Mouse (Mus musculus) megakaryocyte, embryonic 14.5 days (primary cell): ENCODE results near the gene Nfic. TPM values are rescaled to one million over a fixed set of nuclear protein-coding genes. Genes with fewer than 3 reads are reported as not detected.

Experiments used
- H3K27me3 ChIP-seq: replicated peaks from 2 replicates; pipeline ENCODE3; 2012; ENCODE audit warnings: inconsistent platforms
- H3K36me3 ChIP-seq: replicated peaks from 2 replicates; pipeline ENCODE3; 2012; ENCODE audit warnings: low read length, inconsistent platforms, mixed read lengths
- H3K4me1 ChIP-seq: 2 replicates; pipeline ENCODE4 v1.6.1; 2012; ENCODE audit warnings: inconsistent platforms
- H3K4me3 ChIP-seq: replicated peaks from 2 replicates; pipeline ENCODE3; 2012; ENCODE audit warnings: moderate library complexity, mild to moderate bottlenecking, inconsistent platforms
- H3K9me3 ChIP-seq: 2 replicates; pipeline ENCODE4 v1.6.1; 2012; ENCODE audit warnings: inconsistent platforms
- FLI1 ChIP-seq: IDR thresholded peaks from 2 replicates; pipeline ENCODE4 v1.6.1; 2012; ENCODE audit warnings: low read length, inconsistent platforms, mixed read lengths
- GATA1 ChIP-seq: IDR thresholded peaks from 3 replicates; pipeline ENCODE4 v1.6.1; 2012; ENCODE audit warnings: mixed read lengths, low read length, inconsistent platforms, borderline replicate concordance
- polyA plus RNA-seq: library from polyadenylated mRNA; stranded (reverse); fragments of >175 nt; gene quantifications from 2 replicates; pipeline ENCODE4 v1.2.3, GENCODE M21; 2012; ENCODE audit warnings: low replicate concordance; ENCODE audit not compliant: insufficient read depth

The Nfic gene
- polyA plus RNA-seq, 1 experiment = 184 TPM

DNA sequence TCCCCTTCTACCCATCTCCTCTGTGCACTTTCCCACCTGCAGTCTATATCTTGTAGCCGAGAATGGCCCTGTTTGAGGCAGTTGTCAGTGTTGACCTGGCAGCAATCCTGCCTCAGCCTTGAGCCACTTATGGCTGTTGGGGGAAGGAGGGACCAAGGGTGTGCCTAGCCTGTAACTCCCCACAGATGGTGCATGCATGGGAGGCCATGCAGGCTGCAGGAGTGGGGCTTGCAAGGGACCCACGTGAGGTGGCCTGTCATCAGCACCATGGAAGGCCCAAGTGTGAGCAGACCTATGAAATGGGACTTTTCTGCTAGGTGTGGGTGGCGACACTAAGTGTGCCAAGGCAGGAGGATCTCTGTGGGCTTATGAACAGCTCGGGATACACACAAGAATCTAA lies 90.4 kb downstream of the Nfic start:
- Histone ChIP-seq H3K27me3 (no peaks in the 10 kb centered on the region), H3K4me3 (peak overlapping the region; percentile 4), H3K9me3 (no peaks in the 10 kb centered on the region), H3K36me3 (peaks cover 100% of the 10 kb centered on the region), H3K4me1 (peaks cover 88% of the 10 kb centered on the region)
- TF ChIP-seq GATA1 = no peak
- no peak for TF ChIP-seq FLI1

DNA sequence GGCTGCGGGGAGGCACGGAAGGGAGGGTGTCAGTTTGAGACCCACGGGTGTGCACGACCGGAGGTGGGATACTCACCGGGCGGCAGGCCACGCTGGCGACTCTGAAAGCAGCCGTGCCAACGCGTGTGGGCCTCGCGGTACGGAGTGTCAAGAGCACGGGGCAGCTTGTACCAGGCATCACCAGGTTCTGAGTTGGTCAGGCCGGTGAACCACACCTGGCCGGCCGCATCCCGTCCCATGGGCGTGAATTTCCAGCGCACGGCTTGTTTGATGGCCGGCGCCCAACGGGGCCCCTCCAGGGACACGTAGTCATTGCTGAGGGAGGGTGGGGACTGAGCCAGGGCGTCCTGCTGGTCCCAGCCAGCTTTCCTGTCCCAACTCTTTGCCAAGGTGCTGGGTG lies 90.8 kb downstream of the Nfic start:
- H3K9me3 ChIP-seq = no peaks in the 10 kb centered on the region
- H3K4me1 ChIP-seq = peaks cover 92% of the 10 kb centered on the region
- H3K4me3 ChIP-seq = no peak overlapping the region
- TF ChIP-seq GATA1 = no peak
- TF ChIP-seq FLI1 = no peak
- H3K36me3 ChIP-seq = peaks cover 100% of the 10 kb centered on the region
- H3K27me3 ChIP-seq = no peaks in the 10 kb centered on the region

DNA sequence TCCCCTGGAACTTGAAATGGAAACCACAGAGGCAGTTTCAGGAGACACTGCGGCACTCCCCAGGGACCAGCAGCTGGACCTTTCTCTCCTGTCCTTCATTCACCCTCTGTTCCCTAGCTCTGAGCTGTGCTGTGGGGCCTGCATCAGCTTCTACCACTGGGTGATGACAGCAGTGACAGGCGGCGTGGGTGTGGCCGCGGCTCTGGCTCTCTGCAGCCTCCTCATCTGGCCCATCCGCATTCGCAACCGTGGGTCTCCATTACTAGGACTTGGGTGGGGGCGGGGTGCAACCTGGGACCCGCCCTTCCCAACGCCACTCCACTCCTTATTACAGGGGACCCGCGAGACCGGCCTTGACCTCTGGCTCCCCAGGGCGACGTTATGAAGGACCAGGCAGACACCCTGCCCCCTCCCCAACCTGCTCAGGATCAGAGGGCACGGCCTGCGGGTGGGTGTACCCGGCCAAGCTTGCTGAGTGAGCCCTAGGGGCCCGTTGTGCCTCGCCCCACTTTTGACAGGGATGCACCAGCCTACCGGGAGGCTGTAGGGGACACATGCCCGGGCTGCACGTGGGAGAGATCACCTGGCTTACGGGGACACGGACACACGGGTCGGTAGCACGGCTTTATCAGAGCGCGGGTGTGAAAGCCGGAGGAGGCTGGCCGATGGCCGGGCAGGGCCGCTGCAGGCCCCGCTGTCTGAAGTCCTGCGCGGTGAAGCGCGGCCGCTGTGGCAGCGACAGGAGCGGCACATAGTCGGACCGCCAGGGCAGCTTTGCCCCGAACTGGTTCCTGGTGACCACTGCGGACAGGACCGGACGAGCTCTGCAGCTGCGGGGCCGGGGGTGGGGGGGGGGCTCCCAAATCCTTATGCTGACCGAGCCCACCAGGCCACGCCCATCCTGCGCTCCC lies 91.7 kb downstream of the Nfic start:
- H3K36me3 ChIP-seq = peaks cover 99% of the 10 kb centered on the region
- peaks cover 95% of the 10 kb centered on the region for H3K4me1 ChIP-seq
- no peak overlapping the region for H3K4me3 ChIP-seq
- TF ChIP-seq FLI1 (no peak), GATA1 (no peak)
- H3K9me3 ChIP-seq = no peaks in the 10 kb centered on the region
- H3K27me3 ChIP-seq = no peaks in the 10 kb centered on the region

DNA sequence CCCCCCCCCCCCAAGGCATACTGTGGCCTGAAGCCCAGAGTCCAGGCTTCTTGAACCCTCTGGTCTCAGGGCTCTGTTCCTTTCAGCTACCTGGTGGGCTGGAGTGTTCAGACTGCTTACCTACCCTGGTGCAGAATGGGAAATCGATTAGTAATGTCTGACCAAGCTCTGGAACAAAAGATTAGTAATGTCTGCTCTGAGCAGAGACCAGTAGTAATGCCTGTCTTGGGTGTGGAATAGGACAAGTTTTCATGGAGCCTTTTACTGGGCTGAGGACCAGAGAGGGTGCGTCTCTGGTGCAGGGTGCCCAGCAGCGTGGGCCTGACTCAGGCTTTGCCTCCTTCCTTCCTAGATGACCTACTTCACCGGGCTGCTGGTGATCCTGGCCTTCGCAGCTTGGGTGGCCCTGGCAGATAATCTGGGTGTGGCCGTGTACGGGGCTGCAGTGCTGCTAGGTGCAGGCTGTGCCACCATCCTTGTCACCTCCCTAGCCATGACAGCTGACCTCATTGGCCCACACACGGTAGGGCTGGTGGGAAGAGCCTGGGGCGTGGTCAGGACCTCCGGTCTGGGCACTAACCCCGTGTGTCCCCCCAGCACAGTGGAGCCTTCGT lies 93.0 kb downstream of the Nfic start:
- peaks cover 95% of the 10 kb centered on the region for H3K4me1 ChIP-seq
- H3K9me3 ChIP-seq = no peaks in the 10 kb centered on the region
- H3K27me3 ChIP-seq = no peaks in the 10 kb centered on the region
- H3K36me3 ChIP-seq = peaks cover 87% of the 10 kb centered on the region
- peak overlapping the region; percentile 28 for H3K4me3 ChIP-seq
- TF ChIP-seq GATA1 = no peak

DNA sequence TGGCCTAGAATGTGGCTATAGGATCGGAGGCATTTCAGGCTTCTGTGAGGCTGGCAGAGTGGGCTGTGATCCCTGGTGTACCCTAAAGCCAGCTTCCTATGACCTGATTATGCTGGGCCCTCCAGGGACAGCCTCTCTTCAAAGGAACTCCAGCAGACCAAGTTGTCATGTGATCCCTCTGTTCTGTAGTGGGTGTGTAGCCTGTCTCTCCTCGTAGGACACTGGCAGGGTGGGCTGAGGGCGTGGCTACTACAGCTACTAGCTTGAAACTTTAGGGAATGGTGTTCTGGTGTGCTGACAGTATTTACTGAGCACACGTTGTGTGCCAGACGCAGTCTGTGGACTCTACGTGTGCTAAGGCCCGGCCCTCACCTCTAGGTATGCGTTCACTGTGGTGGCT lies 94.7 kb downstream of the Nfic start:
- no peaks in the 10 kb centered on the region for H3K27me3 ChIP-seq
- H3K36me3 ChIP-seq = peaks cover 69% of the 10 kb centered on the region
- H3K4me3 ChIP-seq = peak overlapping the region; percentile 81
- peaks cover 91% of the 10 kb centered on the region for H3K4me1 ChIP-seq
- no peaks in the 10 kb centered on the region for H3K9me3 ChIP-seq
- TF ChIP-seq GATA1 (no peak), FLI1 (no peak)

DNA sequence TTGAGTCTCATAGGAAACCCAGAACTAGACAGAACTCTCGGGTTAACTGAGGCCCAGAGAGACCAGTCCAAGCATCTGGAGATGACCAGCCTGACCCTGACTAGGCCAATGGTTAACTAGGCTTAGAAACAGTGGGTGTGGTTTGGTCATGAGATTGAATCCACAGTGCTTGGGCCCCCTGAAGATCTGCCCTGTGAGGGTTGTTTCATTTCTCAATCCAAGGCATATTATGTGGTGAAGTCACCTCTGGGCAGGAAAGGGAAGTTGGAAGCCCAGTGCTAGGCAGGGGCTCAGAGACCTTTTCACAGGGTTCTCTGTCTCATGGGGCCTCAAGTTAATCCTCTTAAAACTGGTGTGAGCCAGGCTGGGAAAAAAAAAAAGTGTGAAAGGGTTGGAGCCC lies 96.6 kb downstream of the Nfic start:
- Histone ChIP-seq H3K4me1 (peaks cover 90% of the 10 kb centered on the region), H3K4me3 (peak overlapping the region; percentile 100), H3K9me3 (no peaks in the 10 kb centered on the region), H3K27me3 (no peaks in the 10 kb centered on the region), H3K36me3 (peaks cover 51% of the 10 kb centered on the region)
- no peak for TF ChIP-seq FLI1
- no peak for TF ChIP-seq GATA1

DNA sequence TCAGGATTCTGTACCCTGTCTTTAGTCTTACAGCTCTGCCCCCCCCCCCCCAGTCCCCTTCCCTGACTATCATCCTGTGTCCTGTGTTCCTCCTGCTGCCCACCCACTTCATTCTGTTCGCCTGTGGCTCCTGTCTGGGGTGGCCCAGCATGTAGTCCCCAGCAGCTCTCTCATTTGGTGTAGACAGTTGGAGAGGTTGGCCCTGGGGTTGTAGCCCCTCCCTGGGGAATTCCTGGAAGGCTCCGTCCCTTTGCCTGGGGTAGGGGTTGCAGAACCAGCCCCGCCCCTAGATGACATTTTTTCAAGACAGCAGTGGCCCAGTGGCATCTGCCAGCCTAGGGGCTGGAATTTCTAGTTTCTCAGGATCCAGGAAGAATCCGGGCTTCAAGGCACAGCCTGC lies 97.2 kb downstream of the Nfic start:
- Histone ChIP-seq H3K4me3 (peak overlapping the region; percentile 100), H3K9me3 (no peaks in the 10 kb centered on the region), H3K27me3 (no peaks in the 10 kb centered on the region), H3K36me3 (peaks cover 44% of the 10 kb centered on the region), H3K4me1 (peaks cover 84% of the 10 kb centered on the region)
- TF ChIP-seq GATA1 = no peak
- TF ChIP-seq FLI1 = no peak

DNA sequence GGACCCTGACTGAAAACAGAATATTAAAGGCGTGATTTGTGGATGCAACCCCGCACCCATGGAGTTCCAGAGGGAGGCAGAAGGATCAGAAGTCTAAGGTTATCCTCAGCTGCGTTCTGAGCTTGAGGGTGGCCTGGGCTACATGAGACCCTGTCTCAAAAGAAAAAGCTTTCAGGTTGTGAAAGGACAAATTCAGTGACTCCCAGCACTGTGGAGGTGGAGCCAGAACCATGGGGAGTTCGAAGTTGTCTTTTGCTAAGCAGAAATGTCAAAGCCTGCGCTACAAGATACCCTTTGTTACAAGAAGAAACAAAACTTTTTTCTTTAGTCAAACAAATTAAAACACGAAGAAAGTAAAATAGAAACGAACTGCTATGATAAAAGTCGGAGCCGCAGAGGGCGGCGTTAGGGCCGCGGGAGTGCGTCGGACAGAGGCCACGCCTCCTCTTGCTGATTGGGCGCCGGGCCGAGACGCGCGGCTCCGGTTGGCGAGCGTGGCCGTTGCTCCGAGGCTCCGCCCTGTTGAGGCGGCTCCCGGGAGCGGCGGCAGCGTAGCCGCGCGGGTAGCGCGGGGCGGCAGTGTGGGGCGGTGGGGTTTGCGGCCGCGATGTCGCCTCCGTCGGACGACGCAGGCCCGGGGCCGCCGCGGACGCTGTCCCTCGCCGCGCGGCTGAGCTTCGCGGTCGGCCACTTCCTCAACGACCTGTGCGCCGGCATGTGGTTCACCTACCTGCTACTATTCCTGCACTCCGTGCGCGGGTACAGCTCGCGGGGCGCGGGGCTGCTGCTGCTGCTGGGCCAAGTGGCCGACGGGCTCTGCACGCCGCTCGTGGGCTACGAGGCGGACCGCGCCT lies 98.2 kb downstream of the Nfic start, which contains the start of gene Mfsd12:
Gene Mfsd12 (plus strand): TSS at position 501 of the 854 bp plus-strand sequence.
- no peaks in the 10 kb centered on the region for H3K9me3 ChIP-seq
- peaks cover 78% of the 10 kb centered on the region for H3K4me1 ChIP-seq
- H3K36me3 ChIP-seq = peaks cover 34% of the 10 kb centered on the region
- no peaks in the 10 kb centered on the region for H3K27me3 ChIP-seq
- no peak for TF ChIP-seq GATA1
- no peak for TF ChIP-seq FLI1
- peak within 1 kb of the TSS; percentile 100 for H3K4me3 ChIP-seq

DNA sequence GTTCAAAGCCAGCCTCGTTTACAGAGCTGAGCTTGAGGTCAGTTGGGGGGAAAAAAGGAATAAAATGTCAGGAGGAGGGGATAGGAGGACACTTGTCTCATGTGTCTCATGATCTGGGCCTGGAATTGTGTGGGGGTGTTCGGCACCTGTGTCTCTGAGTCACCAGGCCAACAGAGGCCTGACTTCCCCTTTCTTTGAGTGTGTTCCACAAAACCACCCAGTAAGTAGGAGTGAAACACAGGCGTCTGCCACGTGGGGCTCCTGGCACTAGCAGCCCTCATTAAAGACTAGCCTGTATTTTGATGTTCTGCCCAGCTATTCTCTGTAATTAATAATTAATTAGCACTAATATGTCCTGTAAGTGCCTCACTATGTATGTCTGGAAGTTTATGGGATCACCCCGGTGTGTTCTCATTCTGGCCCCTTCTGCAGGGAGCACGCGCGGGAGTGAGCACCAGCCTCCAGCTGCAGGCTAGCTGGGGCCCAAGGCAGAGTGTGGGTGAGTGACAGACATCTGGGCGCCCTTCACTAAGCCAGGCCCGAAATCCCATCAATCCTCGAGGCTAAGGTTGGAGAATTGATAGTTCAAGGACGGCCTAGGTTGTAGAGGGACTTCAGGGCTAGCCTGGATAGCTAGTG lies 99.0 kb downstream of the Nfic start:
- Histone ChIP-seq H3K36me3 (peaks cover 27% of the 10 kb centered on the region), H3K4me3 (peak overlapping the region; percentile 100), H3K4me1 (peaks cover 78% of the 10 kb centered on the region), H3K27me3 (no peaks in the 10 kb centered on the region), H3K9me3 (no peaks in the 10 kb centered on the region)
- TF ChIP-seq FLI1 = no peak
- TF ChIP-seq GATA1 = no peak

DNA sequence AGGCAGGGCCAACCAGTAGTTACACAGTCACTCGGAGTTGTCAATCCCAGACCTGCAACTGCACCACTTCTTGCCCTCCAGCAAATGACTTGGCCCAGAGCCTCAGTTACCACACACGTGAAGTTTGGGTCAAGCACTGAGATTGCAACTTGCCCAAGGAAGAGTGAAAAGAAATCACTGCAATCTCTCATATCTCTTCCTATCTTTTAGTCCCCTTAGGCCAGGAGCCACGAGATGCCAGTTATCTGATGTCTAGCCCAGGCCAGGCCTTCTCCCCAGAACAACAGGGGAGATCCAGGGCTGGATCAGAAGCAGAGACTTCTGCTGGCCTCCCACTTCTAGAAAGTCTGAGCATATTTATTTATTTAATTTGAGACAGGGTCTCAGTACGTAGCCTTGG lies 99.9 kb downstream of the Nfic start:
- Histone ChIP-seq H3K4me1 (peaks cover 76% of the 10 kb centered on the region), H3K4me3 (no peak overlapping the region), H3K27me3 (no peaks in the 10 kb centered on the region), H3K36me3 (peaks cover 17% of the 10 kb centered on the region), H3K9me3 (no peaks in the 10 kb centered on the region)
- TF ChIP-seq FLI1 (no peak), GATA1 (no peak)
